Mouse (Mus musculus): Measurements from ENCODE around the gene Baz2a.

GRCm38 (mm10) chr10:128090651-128091563 lies 470 bp upstream of the Baz2a start:
- TF ChIP-seq CTCF (IDR thresholded peaks at IDR 0.05; ENCODE audit: insufficient read depth, low read depth, low read length) (peak; percentile 57), POLR2A (IDR thresholded peaks at IDR 0.05; ENCODE audit: insufficient read depth, low read depth, low read length) (no peak)

Measured in olfactory bulb, adult 2 months (tissue).